Mouse (Mus musculus): ENCODE results near the gene Vmn1r84. TPM values are rescaled to one million over a fixed set of nuclear protein-coding genes. Genes with fewer than 3 reads are reported as not detected.

Vmn1r84 gene
- polyA plus RNA-seq (2014; fragmentation: Nextera tagmentation; extraction: Ambion mirVana): not detected in 2 replicates

- Histone ChIP-seq H3K4me3 (ENCODE audit: low read depth, low read length) (no peak within 1 kb of the TSS), H3K4me2 (no peak within 1 kb of the TSS), H3K27me3 (ENCODE audit: control insufficient read depth, insufficient read depth, low read length) (no peaks in the 10 kb centered on the region), H3K27ac (ENCODE audit: low read depth, low read length) (no peak within 1 kb of the TSS), H3K36me3 (ENCODE audit: control insufficient read depth, insufficient read depth, low read length) (no peaks in the 10 kb centered on the region), H3K9me3 (ENCODE audit: control insufficient read depth, low read length) (peaks cover 2% of the 10 kb centered on the region; the same call in 1 of the 2 replicates), H3K9ac (ENCODE audit: low read length) (no peak within 1 kb of the TSS), H3K4me1 (ENCODE audit: control insufficient read depth, insufficient read depth, low read length) (no peaks in the 10 kb centered on the region)
- 56% methylated on average over 1 of the region's 1 CpGs for WGBS
- no peak for DNase-seq (ENCODE audit: low spot score, missing footprints)
- ATAC-seq (ENCODE audit: low FRiP score): no peak
Measured at GRCm38 (mm10) chr7:12369173-12369572, at the start of gene Vmn1r84. TSS of gene Vmn1r84 (minus strand) at chr7:12369273.

DNA sequence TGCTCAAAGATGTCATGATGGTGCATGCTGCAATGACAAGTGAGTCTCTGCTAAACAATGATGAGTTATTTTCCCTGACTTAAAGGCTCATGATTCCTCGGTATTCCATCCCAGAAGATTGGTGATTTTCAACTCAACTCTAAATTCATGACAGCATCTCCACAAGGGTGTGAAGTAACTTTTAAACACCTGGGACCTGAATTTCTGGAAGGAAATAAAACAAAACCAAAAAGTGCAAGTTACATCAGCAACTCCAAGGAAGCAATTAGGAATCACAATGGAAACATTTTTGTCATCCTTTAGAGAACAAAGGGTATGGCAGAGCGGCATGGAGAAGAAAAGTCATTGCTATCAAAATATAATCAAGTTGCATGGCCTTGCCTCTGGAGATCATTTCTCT lies 39.7 kb downstream of the Vmn1r84 start, which contains the start of gene Vmn1r83:
Gene Vmn1r83 (minus strand): TSS at position 101 of the 400 bp plus-strand sequence.
- no peak within 1 kb of the TSS for H3K4me2 ChIP-seq
- no peak within 1 kb of the TSS for H3K9ac ChIP-seq (ENCODE audit: low read length)
- DNase-seq (ENCODE audit: low spot score, missing footprints) (no peak), ATAC-seq (ENCODE audit: low FRiP score) (no peak)
- 90% methylated on average over 2 of the region's 2 CpGs for WGBS
- H3K4me3 ChIP-seq (ENCODE audit: low read depth, low read length): no peak within 1 kb of the TSS
- no peaks in the 10 kb centered on the region for H3K36me3 ChIP-seq (ENCODE audit: control insufficient read depth, insufficient read depth, low read length)
- no peak within 1 kb of the TSS for H3K27ac ChIP-seq (ENCODE audit: low read depth, low read length)
- no peaks in the 10 kb centered on the region for H3K4me1 ChIP-seq (ENCODE audit: control insufficient read depth, insufficient read depth, low read length)
- H3K9me3 ChIP-seq (ENCODE audit: control insufficient read depth, low read length): peaks cover 2% of the 10 kb centered on the region
- H3K27me3 ChIP-seq (ENCODE audit: control insufficient read depth, insufficient read depth, low read length): no peaks in the 10 kb centered on the region

Small RNA genes lying within 50 kb of the gene (microRNA-seq; reads per million reads assigned to microRNA genes)
- gene Gm23521: not detected

Other genes starting within 250 kb of the Vmn1r84 start
- not detected in 2 replicates for gene Vmn1r78, start 219.0 kb downstream of the Vmn1r84 start, polyA plus RNA-seq (2014; fragmentation: Nextera tagmentation; extraction: Ambion mirVana)
- gene Vmn1r79, start 198.0 kb downstream of the Vmn1r84 start, polyA plus RNA-seq (2014; fragmentation: Nextera tagmentation; extraction: Ambion mirVana): not detected in 2 replicates
- not detected in 2 replicates for gene Vmn1r80, start 180.0 kb downstream of the Vmn1r84 start, polyA plus RNA-seq (2014; fragmentation: Nextera tagmentation; extraction: Ambion mirVana)
- not detected in 2 replicates for gene Vmn1r81, start 101.0 kb downstream of the Vmn1r84 start, polyA plus RNA-seq (2014; fragmentation: Nextera tagmentation; extraction: Ambion mirVana)
- not detected in 2 replicates for gene Vmn1r82, start 68.8 kb downstream of the Vmn1r84 start, polyA plus RNA-seq (2014; fragmentation: Nextera tagmentation; extraction: Ambion mirVana)
- not detected in 2 replicates for gene Vmn1r83, start 39.8 kb downstream of the Vmn1r84 start, polyA plus RNA-seq (2014; fragmentation: Nextera tagmentation; extraction: Ambion mirVana)
- gene Zfp551, start 53.5 kb upstream of the Vmn1r84 start, polyA plus RNA-seq (2014; fragmentation: Nextera tagmentation; extraction: Ambion mirVana): 3.9 and 4.2 TPM in 2 replicates
- gene Zfp606, start 109.0 kb upstream of the Vmn1r84 start, polyA plus RNA-seq (2014; fragmentation: Nextera tagmentation; extraction: Ambion mirVana): 51.1 and 63.8 TPM in 2 replicates
- gene 2900092C05Rik, start 143.2 kb upstream of the Vmn1r84 start, polyA plus RNA-seq (2014; fragmentation: Nextera tagmentation; extraction: Ambion mirVana): not detected in 2 replicates
- gene Vmn2r53, start 239.5 kb upstream of the Vmn1r84 start, polyA plus RNA-seq (2014; fragmentation: Nextera tagmentation; extraction: Ambion mirVana): not detected in 2 replicates